Mouse (Mus musculus) regulatory T cell (primary cell): ENCODE data around the gene Dtnbp1.

ENCODE experiments used
- in situ Hi-C: fragments of 300-600 bp; cut with MboI, MseI; formaldehyde crosslinking; loops from one replicate; pipeline ENCODE4 v1.15.1; 2025; ENCODE audit warnings: high pct_unique_total_duplicates

Gene Dtnbp1

GRCm38 (mm10) chr13:44907702-44908101 lies 94.2 kb downstream of the Dtnbp1 start:
- in situ Hi-C loops = no loop called here

- in situ Hi-C loops = no loop called here
These were observed 95.8 kb downstream of the Dtnbp1 start for GRCm38 (mm10) chr13:44906141-44906540.

GRCm38 (mm10) chr13:44904271-44904670 lies 97.7 kb downstream of the Dtnbp1 start:
- in situ Hi-C loops = no loop called here

GRCm38 (mm10) chr13:44903416-44903815 lies 98.5 kb downstream of the Dtnbp1 start:
- in situ Hi-C loops = no loop called here

GRCm38 (mm10) chr13:44902299-44902698 lies 99.6 kb downstream of the Dtnbp1 start:
- in situ Hi-C loops = no loop called here

- in situ Hi-C loops = no loop called here
These were observed 105.7 kb downstream of the Dtnbp1 start for GRCm38 (mm10) chr13:44896211-44896610.

- in situ Hi-C loops = no loop called here
These were observed 109.9 kb downstream of the Dtnbp1 start for GRCm38 (mm10) chr13:44891813-44892730.

- in situ Hi-C loops = no loop called here
These were observed 111.3 kb downstream of the Dtnbp1 start for GRCm38 (mm10) chr13:44890612-44891011.

GRCm38 (mm10) chr13:44886221-44886620 lies 115.7 kb downstream of the Dtnbp1 start:
- in situ Hi-C loops = no loop called here

GRCm38 (mm10) chr13:44881001-44881400 lies 120.9 kb downstream of the Dtnbp1 start:
- in situ Hi-C loops = no loop called here

GRCm38 (mm10) chr13:44876799-44877198 lies 125.1 kb downstream of the Dtnbp1 start:
- in situ Hi-C loops = no loop called here
